20 mouse cellular contexts compared by ENCODE assay signal in the genomic region with DNA sequence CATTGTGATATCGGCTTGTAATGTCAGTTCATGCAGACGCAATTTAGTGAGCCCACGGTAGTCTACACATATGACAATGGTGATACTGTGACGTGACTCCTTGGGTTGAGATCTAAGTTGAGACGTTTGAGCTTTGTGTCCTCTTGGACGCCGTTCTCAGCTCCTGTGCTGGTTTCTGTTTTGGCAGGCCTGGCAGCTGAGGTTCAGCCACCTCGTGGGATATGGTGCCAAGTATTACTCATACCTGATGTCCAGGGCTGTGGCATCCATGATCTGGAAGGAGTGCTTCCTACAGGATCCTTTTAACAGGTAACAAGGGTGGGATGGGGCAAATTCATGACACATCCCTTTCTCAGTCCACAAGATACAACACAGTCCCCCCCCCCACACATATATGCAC.
DNase-seq lines count a peak whose midpoint lies in the region; ATAC-seq lines count a peak whose summit lies in the region.
"Had no signal": no experiment of that assay in that cellular context is flagged by ENCODE, and none has a peak within 500 bp of the region (broad histone marks: within the 10 kb centered on the region; RNA-seq: fewer than 3 reads in every experiment).

No protein-coding gene starts in this region.

- 95% methylated on average over 8 of the region's 8 CpGs for WGBS in limb, embryonic 10.5 days

- H3K27me3 ChIP-seq in limb, embryonic 10.5 days (ENCODE audit: low read depth, poor library complexity, severe bottlenecking), result no peaks in the 10 kb centered on the region
- H3K27me3 ChIP-seq: embryonic facial prominence, embryonic 12.5 days; forebrain, embryonic 12.5 days; hindbrain, embryonic 12.5 days had no signal

- no peak overlapping the region for H3K4me3 ChIP-seq in limb, embryonic 10.5 days
- H3K4me3 ChIP-seq: embryonic facial prominence, embryonic 12.5 days; forebrain, embryonic 12.5 days; gastrocnemius, adult 2 months; heart, embryonic 10.5 days; hindbrain, embryonic 12.5 days had no signal

- peak; percentile 84 for DNase-seq in brain, adult 2 months (ENCODE audit: low read depth, low spot score)
- DNase-seq in cerebellum, adult 18-20 months, result peak; percentile 62 to 75
- peak; percentile 79 for DNase-seq in cerebellum, adult 9-11 months
- no peak for DNase-seq in limb, embryonic 10.5 days (ENCODE audit: low spot score)
- no peak for DNase-seq in layer of hippocampus, adult 9-10 months (ENCODE audit: low spot score)
- DNase-seq: adrenal gland, postnatal 10 days; forebrain, postnatal 0 days; gastrocnemius, adult 2 months; gastrocnemius, postnatal 25 days; heart, postnatal 10 days; heart, postnatal 4 days; kidney, adult 11 months; kidney, adult 9 months had no signal

- peaks cover 3% of the 10 kb centered on the region; the same call in 1 of the 2 replicates for H3K4me1 ChIP-seq in limb, embryonic 10.5 days
- H3K4me1 ChIP-seq: hindbrain, embryonic 12.5 days had no signal

- H3K9me3 ChIP-seq in limb, embryonic 10.5 days (replicated peaks), result no peaks in the 10 kb centered on the region
- H3K9me3 ChIP-seq: embryonic facial prominence, embryonic 12.5 days; forebrain, embryonic 12.5 days; G1E; heart, embryonic 10.5 days; hindbrain, embryonic 12.5 days had no signal

- no peak overlapping the region for H3K27ac ChIP-seq in limb, embryonic 10.5 days
- H3K27ac ChIP-seq: embryonic facial prominence, embryonic 12.5 days; gastrocnemius, adult 2 months; heart, embryonic 10.5 days; hindbrain, embryonic 12.5 days; hindbrain, postnatal 0 days had no signal

- peaks cover 26% of the 10 kb centered on the region for H3K36me3 ChIP-seq in limb, embryonic 10.5 days

- no peak for ATAC-seq in CD4-positive, CD25-positive, alpha-beta regulatory T cell, adult 4 months
- ATAC-seq: forebrain, postnatal 0 days; hindbrain, postnatal 0 days had no signal

Comparison
In these comparisons a context has a peak if more than half of its experiments do, and no peak if none do; other contexts are left out.
1. DNase-seq: peak in brain, adult 2 months (single experiment), cerebellum, adult 18-20 months (2 of 2) and cerebellum, adult 9-11 months (single experiment); none in limb, embryonic 10.5 days (single experiment) and layer of hippocampus, adult 9-10 months (single experiment).